Mouse (Mus musculus) stomach, embryonic 15.5 days (tissue): ENCODE data around the gene Camkk2. TPM values are rescaled to one million over a fixed set of nuclear protein-coding genes. Genes with fewer than 3 reads are reported as not detected.
A peak's percentile ranks its signal among the peaks of the same experiment; 100 is the strongest.

Source experiments
- ATAC-seq: fragments of 200-750 bp; cut with Nextera tagmentation; 2 replicates; pipeline ENCODE4 v1.8.0; 2017; ENCODE audit warnings: low read depth, moderate number of reproducible peaks, moderate TSS enrichment; ENCODE audit not compliant: insufficient read depth, low FRiP score
- H3K27ac ChIP-seq: fragments of 300-500 bp; sonication (generic); 2 replicates; pipeline ENCODE4 v1.5.1; 2015; ENCODE audit warnings: mild to moderate bottlenecking, inconsistent platforms
- H3K27me3 ChIP-seq: fragments of 300-500 bp; sonication (generic); replicated peaks from 2 replicates; pipeline ENCODE4 v1.6.1; 2015; ENCODE audit warnings: inconsistent platforms
- H3K36me3 ChIP-seq: fragments of 300-500 bp; sonication (generic); 2 replicates; pipeline ENCODE4 v1.6.1; 2015; ENCODE audit warnings: inconsistent platforms
- H3K4me1 ChIP-seq: fragments of 300-500 bp; sonication (generic); 2 replicates; pipeline ENCODE4 v1.6.1; 2015; ENCODE audit warnings: inconsistent platforms
- H3K4me2 ChIP-seq: fragments of 300-500 bp; sonication (generic); 2 replicates; pipeline ENCODE4 v1.6.1; 2015; ENCODE audit warnings: mild to moderate bottlenecking, inconsistent platforms
- H3K4me3 ChIP-seq: fragments of 300-500 bp; sonication (generic); replicated peaks from 2 replicates; pipeline ENCODE4 v1.5.1; 2015; ENCODE audit warnings: inconsistent platforms
- H3K9ac ChIP-seq: fragments of 300-500 bp; sonication (generic); 2 replicates; pipeline ENCODE4 v1.6.1; 2015; ENCODE audit warnings: inconsistent platforms
- H3K9me3 ChIP-seq: fragments of 300-500 bp; sonication (generic); 2 replicates; pipeline ENCODE4 v1.6.1; 2016; ENCODE audit warnings: inconsistent platforms
- WGBS: fragments of 180-500 bp; shearing (Covaris S2); methylation state at CpG from one replicate; pipeline ENCODE4 v1.1.7; 2015; 5-methylcytosine and 5-hydroxymethylcytosine counted together
- polyA plus RNA-seq: library from polyadenylated mRNA; unstranded; fragments of >200 nt; fragmentation: Nextera tagmentation; extraction: Ambion mirVana; gene quantifications from 2 replicates; pipeline ENCODE4 v1.2.1, GENCODE M21; 2015

Camkk2 gene
- polyA plus RNA-seq, 1 experiment from 2014 or later, result 25.2 TPM

DNA sequence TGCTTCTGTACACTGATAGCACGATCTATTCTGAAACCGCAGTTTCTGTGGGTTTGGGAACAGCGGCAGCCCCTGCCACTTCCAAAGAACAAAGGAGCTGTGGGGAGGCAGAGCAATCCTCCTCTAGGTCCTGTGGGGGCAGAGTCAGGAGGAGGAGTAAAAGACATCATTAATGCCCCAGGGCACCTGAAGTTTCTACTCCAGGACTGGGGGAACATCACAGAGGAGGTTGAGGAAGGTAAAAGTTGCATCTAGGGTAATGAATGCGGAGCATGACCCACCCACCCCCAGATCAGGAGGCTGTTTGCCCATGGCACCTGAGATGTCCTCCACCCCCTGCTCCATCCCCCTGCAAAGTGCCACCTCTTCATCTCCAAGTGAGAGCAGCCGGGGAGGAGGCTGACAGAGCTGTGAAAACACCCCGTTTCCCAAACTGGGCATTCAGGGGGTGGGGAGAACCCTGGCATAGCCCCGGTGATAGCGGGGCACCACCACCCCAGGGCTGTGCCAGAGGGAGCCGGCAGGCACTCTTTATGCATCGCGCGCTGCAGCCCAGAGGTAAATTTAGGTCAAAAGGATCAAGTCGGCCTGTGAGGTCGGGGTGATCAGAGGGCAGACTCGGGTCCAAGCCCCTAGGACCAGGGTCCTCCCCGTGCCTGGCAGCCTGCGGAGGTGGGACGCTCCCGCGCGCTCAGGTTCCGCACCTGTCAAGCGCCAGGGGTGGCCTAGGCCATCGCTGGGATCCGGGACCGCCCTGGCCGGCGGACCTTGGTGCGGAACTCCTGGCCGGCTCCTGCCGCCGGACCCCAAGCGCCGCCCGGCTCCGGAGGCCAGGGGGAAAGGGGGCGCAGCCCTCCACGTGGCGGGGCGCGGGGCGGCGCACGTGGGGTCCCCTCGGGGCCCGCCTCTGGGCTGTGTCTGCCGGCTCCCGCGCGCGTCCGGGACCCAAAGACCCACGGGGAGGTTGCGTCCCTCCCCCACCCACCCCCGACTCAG lies 680 bp downstream of the Camkk2 start:
- H3K36me3 ChIP-seq, result no peaks in the 10 kb centered on the region
- peak overlapping the region; percentile 86 for H3K4me2 ChIP-seq
- no peaks in the 10 kb centered on the region for H3K9me3 ChIP-seq
- peak overlapping the region; percentile 83 for H3K4me3 ChIP-seq
- peak; percentile 56 for ATAC-seq
- 2% methylated on average over 43 of the region's 55 CpGs for WGBS
- peaks cover 8% of the 10 kb centered on the region; the same call in 1 of the 2 replicates for H3K4me1 ChIP-seq
- no peaks in the 10 kb centered on the region for H3K27me3 ChIP-seq
- H3K9ac ChIP-seq, result peak overlapping the region; percentile 69
- H3K27ac ChIP-seq, result peak overlapping the region; percentile 61; the same call in 1 of the 2 replicates

DNA sequence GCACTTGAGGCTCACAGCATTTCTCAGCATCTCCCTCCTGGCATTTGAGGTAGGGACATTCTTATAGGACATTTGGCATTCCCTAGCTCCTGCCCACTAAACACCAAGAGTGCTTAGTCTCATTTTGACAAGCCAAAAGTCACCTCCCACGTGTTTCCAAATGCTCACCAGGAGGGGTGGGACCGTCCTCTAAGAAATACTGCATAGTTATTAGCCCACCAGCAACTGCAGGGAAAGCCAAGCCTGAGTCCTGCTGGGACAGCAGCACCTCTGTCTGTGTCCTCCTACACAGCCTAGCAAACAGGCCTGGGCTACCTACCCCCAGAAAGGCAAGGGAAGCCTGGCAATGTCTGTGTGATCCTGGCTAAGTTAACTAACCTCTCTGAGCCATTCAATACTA lies 1.9 kb downstream of the Camkk2 start:
- no peaks in the 10 kb centered on the region for H3K36me3 ChIP-seq
- H3K4me3 ChIP-seq, result no peak overlapping the region
- H3K27me3 ChIP-seq, result no peaks in the 10 kb centered on the region
- ATAC-seq, result no peak
- H3K27ac ChIP-seq, result no peak overlapping the region
- 57% methylated on average over 2 of the region's 2 CpGs for WGBS
- no peak overlapping the region for H3K9ac ChIP-seq
- H3K4me1 ChIP-seq, result peaks cover 8% of the 10 kb centered on the region; the same call in 1 of the 2 replicates
- no peak overlapping the region for H3K4me2 ChIP-seq
- no peaks in the 10 kb centered on the region for H3K9me3 ChIP-seq

DNA sequence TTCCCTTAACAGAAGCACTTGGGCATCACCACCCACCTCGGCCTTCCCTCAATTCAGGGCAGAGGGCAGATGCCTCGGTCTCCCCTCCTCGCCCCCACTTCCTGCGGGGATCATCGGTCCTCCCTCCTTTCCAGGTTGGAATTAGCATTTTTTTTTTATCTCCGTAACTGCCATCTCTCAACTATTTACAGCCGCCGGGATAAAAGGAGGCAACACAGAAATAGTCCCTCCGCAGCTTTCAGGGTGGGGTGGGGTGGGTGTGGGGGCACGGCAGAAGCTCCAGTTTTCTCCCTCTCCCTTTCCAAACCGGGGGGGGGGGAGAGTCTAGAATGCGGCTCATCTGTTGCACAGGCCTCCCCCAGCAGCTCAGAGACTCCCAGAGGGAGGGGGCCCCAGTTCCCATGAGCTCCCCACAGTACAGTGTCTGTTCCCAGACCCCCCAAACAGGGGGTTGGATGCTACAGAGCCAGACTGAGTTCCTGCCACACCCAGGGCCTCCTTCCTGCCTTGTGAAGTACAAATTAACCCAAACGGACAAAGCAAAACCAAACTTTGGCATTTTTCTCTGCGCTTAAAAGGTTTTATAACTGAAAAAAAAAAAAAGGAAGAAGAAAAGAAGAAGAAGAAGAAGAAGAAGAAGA lies 3.4 kb downstream of the Camkk2 start:
- H3K4me2 ChIP-seq, result no peak overlapping the region
- no peak for ATAC-seq
- WGBS, result 73% methylated on average over 14 of the region's 14 CpGs
- no peak overlapping the region for H3K27ac ChIP-seq
- no peaks in the 10 kb centered on the region for H3K36me3 ChIP-seq
- no peak overlapping the region for H3K9ac ChIP-seq
- H3K4me1 ChIP-seq, result peaks cover 12% of the 10 kb centered on the region
- H3K4me3 ChIP-seq, result no peak overlapping the region
- H3K27me3 ChIP-seq, result no peaks in the 10 kb centered on the region
- no peaks in the 10 kb centered on the region for H3K9me3 ChIP-seq

DNA sequence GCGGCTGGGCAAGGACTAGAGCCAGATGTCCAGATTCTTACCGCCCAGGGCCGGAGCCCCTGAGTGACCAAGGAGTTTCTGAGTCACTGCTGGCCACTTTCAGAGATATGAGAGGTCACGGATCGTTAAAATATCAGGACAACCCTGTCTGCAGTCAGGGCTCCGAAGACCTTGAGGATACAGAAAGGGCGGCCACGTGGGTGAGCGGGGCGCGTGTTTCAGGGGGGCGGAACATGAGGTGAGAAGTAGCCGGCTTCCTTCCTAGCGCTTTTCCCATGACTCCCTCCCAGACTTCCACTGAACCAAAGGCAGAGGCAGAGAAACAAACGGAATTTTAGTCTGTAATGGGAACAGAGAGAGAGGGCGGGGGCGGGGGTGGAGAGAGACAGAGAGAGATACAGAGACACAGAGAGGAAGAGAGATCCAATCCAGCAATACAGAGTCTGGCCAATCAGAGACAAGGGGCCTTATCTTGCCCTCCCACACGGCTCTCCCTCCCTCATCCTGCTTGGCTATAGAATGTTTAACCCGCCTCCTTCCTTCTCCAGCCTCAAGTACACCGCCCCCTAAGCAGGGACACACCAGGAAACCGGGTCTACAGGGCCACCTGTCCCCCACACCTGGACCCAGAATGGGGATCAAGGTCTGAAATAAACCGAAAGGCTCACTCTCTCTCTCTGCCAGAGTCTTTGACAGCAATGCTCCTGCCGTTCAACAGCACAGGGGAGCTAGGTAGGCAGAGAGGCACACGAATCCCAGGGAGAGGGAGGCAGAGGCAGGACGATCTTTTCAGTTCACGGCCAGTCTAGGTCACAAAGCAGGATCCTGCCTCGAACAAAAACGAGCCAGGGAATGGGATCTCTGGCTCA lies 4.2 kb downstream of the Camkk2 start:
- no peak overlapping the region for H3K4me3 ChIP-seq
- 71% methylated on average over 28 of the region's 28 CpGs for WGBS
- no peak overlapping the region for H3K27ac ChIP-seq
- peak; percentile 44; the same call in 1 of the 2 replicates for ATAC-seq
- no peaks in the 10 kb centered on the region for H3K27me3 ChIP-seq
- H3K9me3 ChIP-seq, result no peaks in the 10 kb centered on the region
- no peaks in the 10 kb centered on the region for H3K36me3 ChIP-seq
- H3K9ac ChIP-seq, result no peak overlapping the region
- H3K4me2 ChIP-seq, result no peak overlapping the region
- H3K4me1 ChIP-seq, result peaks cover 17% of the 10 kb centered on the region

GRCm38 (mm10) chr5:122773756-122774155 lies 5.5 kb downstream of the Camkk2 start:
- Histone ChIP-seq H3K4me2 (no peak overlapping the region), H3K4me1 (peaks cover 17% of the 10 kb centered on the region), H3K27me3 (no peaks in the 10 kb centered on the region), H3K36me3 (no peaks in the 10 kb centered on the region), H3K27ac (no peak overlapping the region), H3K9ac (no peak overlapping the region), H3K9me3 (no peaks in the 10 kb centered on the region), H3K4me3 (no peak overlapping the region)
- ATAC-seq, result no peak
- WGBS, result 71% methylated on average over 11 of the region's 11 CpGs

DNA sequence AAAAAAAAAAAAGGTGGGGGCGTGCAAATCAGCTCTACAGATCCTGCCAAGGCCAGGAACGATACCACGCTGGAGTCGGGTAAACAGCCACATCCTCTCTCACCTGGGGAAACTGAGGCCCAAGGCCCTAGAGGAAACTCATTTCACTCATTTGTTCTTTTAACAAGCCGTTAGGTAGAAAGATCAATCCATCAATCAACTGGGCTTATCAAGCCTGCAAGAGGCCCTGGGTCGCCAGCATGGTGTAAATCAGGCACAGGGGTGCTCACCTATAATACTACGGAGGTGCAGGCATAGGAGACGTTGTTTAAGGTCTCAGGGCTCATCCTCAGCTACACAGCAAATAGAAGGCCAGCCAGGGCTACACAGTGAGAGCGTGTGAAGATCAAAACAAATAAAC lies 7.8 kb downstream of the Camkk2 start:
- Histone ChIP-seq H3K9ac (no peak overlapping the region), H3K4me3 (no peak overlapping the region), H3K36me3 (no peaks in the 10 kb centered on the region), H3K4me1 (peaks cover 8% of the 10 kb centered on the region; the same call in 1 of the 2 replicates), H3K4me2 (no peak overlapping the region), H3K27ac (no peak overlapping the region), H3K9me3 (no peaks in the 10 kb centered on the region), H3K27me3 (no peaks in the 10 kb centered on the region)
- ATAC-seq, result no peak
- WGBS, result 71% methylated on average over 9 of the region's 9 CpGs

DNA sequence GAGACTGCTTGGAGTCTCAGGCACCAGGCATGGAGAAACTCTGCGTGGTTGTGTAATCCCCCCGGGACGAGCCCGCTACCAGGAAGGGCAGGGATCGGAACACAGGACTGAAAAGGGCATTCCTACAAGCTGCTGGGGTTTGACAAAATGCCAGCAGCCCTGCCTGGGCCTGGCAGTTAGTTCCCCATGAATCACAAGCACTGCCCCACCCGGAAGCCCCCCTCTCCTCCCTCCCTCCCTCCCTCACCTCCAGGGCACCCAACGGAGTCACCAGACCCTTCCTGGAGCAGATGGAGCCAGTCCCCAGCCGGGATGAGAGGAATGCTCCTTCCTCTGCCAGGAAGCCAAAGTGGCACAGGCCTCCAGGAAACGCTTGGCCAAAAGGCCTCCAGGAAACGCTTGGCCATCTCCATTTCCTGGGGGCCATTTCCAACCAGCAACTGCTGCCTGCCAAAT lies 8.4 kb downstream of the Camkk2 start:
- no peak overlapping the region for H3K9ac ChIP-seq
- H3K4me2 ChIP-seq, result no peak overlapping the region
- peaks cover 8% of the 10 kb centered on the region; the same call in 1 of the 2 replicates for H3K4me1 ChIP-seq
- H3K36me3 ChIP-seq, result no peaks in the 10 kb centered on the region
- WGBS, result 53% methylated on average over 10 of the region's 10 CpGs
- no peaks in the 10 kb centered on the region for H3K9me3 ChIP-seq
- peak overlapping the region; percentile 67 for H3K27ac ChIP-seq
- H3K4me3 ChIP-seq, result no peak overlapping the region
- no peaks in the 10 kb centered on the region for H3K27me3 ChIP-seq
- ATAC-seq, result no peak

GRCm38 (mm10) chr5:122770304-122770703 lies 8.9 kb downstream of the Camkk2 start:
- 59% methylated on average over 7 of the region's 7 CpGs for WGBS
- Histone ChIP-seq H3K36me3 (no peaks in the 10 kb centered on the region), H3K9me3 (no peaks in the 10 kb centered on the region), H3K4me1 (peaks cover 8% of the 10 kb centered on the region; the same call in 1 of the 2 replicates), H3K9ac (no peak overlapping the region), H3K27ac (peak overlapping the region; percentile 67), H3K4me2 (no peak overlapping the region), H3K27me3 (no peaks in the 10 kb centered on the region), H3K4me3 (no peak overlapping the region)
- no peak for ATAC-seq

DNA sequence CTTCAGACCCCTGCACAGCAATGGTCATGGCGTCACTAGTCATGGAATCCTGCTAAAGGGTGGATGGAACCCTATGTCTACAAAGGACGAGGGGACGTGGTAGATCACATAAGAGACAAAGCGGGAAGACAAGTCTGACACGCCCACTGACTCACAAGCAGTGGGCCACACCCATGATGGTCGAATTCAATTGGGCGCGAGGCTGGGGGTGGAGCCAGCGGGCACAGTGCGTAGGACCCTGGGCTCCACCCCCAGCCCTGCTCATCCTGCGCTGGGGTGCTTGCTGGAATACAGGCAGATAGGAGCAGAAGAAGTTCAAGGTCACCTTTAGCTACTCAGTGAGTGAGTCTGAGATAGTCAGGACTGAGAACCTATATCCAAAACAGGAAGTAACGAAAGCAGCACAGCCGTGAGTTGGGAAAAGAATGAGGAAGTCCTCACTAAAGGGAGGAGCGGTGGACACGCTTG lies 10.1 kb downstream of the Camkk2 start:
- ATAC-seq, result no peak
- Histone ChIP-seq H3K9me3 (no peaks in the 10 kb centered on the region), H3K27me3 (no peaks in the 10 kb centered on the region), H3K4me3 (no peak overlapping the region), H3K4me2 (no peak overlapping the region), H3K27ac (no peak overlapping the region), H3K36me3 (no peaks in the 10 kb centered on the region), H3K4me1 (peaks cover 9% of the 10 kb centered on the region), H3K9ac (no peak overlapping the region)
- 83% methylated on average over 15 of the region's 15 CpGs for WGBS

- no peak for ATAC-seq
- Histone ChIP-seq H3K9me3 (no peaks in the 10 kb centered on the region), H3K27me3 (no peaks in the 10 kb centered on the region), H3K4me1 (peaks cover 23% of the 10 kb centered on the region), H3K9ac (no peak overlapping the region), H3K36me3 (no peaks in the 10 kb centered on the region), H3K4me2 (no peak overlapping the region), H3K27ac (no peak overlapping the region), H3K4me3 (no peak overlapping the region)
- 92% methylated on average over 11 of the region's 11 CpGs for WGBS
Observed at GRCm38 (mm10) chr5:122767283-122767682, 11.9 kb downstream of the Camkk2 start.

GRCm38 (mm10) chr5:122764032-122764464 lies 15.2 kb downstream of the Camkk2 start:
- H3K9me3 ChIP-seq, result no peaks in the 10 kb centered on the region
- 61% methylated on average over 10 of the region's 10 CpGs for WGBS
- 0 out of 2 replicates have a peak, but pooled peaks cover 3% of the 10 kb centered on the region for H3K36me3 ChIP-seq
- H3K9ac ChIP-seq, result no peak overlapping the region
- H3K27me3 ChIP-seq, result no peaks in the 10 kb centered on the region
- no peak overlapping the region for H3K4me2 ChIP-seq
- peaks cover 15% of the 10 kb centered on the region for H3K4me1 ChIP-seq
- no peak overlapping the region for H3K27ac ChIP-seq
- no peak overlapping the region for H3K4me3 ChIP-seq
- ATAC-seq, result no peak
